Mouse (Mus musculus) megakaryocyte, embryonic 14.5 days (primary cell): Measurements from ENCODE around the gene Eprs.

Source experiments
- FLI1 ChIP-seq: IDR thresholded peaks from 2 replicates; pipeline ENCODE4 v1.6.1; 2012; ENCODE audit warnings: low read length, inconsistent platforms, mixed read lengths
- GATA1 ChIP-seq: IDR thresholded peaks from 3 replicates; pipeline ENCODE4 v1.6.1; 2012; ENCODE audit warnings: mixed read lengths, low read length, inconsistent platforms, borderline replicate concordance

DNA sequence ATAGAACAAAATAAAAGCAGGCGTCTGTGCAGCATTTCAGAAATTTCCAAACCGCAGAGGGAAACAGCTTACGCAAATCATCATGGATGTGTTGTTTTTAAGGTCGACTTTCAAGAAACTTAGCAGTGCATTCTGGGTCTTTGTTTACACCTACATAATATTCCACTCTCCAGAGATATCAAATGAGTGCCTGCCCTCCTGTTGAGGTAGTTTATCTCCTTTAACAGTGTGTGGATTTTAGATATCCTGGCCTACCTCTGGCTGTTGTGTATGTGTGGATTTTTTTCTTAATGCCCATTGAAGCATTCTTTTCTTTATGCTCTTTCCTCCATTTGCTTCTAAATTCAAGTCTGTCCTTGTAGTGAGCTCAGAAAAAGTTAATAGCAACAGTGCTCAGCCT is 109.9 kb downstream of the Eprs start:
- TF ChIP-seq GATA1 (no peak), FLI1 (no peak)
